Mouse (Mus musculus): ENCODE measurements around the gene Bckdk.

DNA sequence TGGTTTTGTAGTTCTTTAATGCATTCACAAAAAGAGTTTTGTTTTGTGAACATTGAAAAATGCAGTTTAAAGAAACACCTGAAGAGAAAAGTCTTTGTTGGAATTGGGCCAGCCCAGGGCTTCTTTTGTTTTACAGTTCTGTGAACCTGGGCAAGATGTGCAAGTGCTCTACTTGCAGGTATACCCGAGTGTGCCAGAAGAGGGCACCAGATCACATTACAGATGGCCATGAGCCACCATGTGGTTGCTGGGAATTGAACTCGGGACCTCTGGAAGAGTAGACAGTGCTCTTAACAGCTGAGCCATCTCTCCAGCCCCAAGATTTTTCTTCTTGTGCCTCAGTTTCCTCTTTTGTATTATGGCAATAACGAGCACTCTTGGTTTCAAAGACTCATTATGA, 14.3 kb downstream of the Bckdk start:
- no peak for TF ChIP-seq POLR2A (IDR thresholded peaks at IDR 0.05; ENCODE audit: borderline replicate concordance, insufficient read depth, low read length)
- TF ChIP-seq CTCF (IDR thresholded peaks at IDR 0.05; ENCODE audit: borderline replicate concordance, insufficient read depth, low read depth, low read length): peak; percentile 45
